Mouse (Mus musculus) midbrain, postnatal 0 days (tissue): ENCODE data around the gene Tmbim6. TPM values are rescaled to one million over a fixed set of nuclear protein-coding genes. Genes with fewer than 3 reads are reported as not detected.
A peak's percentile ranks its signal among the peaks of the same experiment; 100 is the strongest.
"Not testable (repeated sequence)": the region's sequence is repeated elsewhere in the genome, so short reads cannot be mapped to it uniquely, and the experiment has no call there.

ENCODE experiments used
- ATAC-seq: fragments of 200-750 bp; cut with Nextera tagmentation; 2 replicates; pipeline ENCODE4 v1.8.0; 2017; ENCODE audit warnings: moderate number of reproducible peaks, mild to moderate bottlenecking, moderate TSS enrichment, moderate library complexity; ENCODE audit not compliant: low FRiP score
- DNase-seq: peaks from one replicate; pipeline ENCODE4 v3.0.0-alpha.2; 2015; ENCODE audit warnings: low spot score
- H3K27ac ChIP-seq: fragments of 300-500 bp; sonication (generic); 2 replicates; pipeline ENCODE4 v1.5.1; 2014; ENCODE audit warnings: low read depth, mild to moderate bottlenecking, low read length, mixed read lengths
- H3K27me3 ChIP-seq: fragments of 300-500 bp; sonication (generic); 2 replicates; pipeline ENCODE4 v1.6.1; 2014; ENCODE audit warnings: low read length, control low read depth, mixed read lengths; ENCODE audit not compliant: insufficient read depth
- H3K36me3 ChIP-seq: fragments of 300-500 bp; sonication (generic); 2 replicates; pipeline ENCODE4 v1.6.1; 2014; ENCODE audit warnings: low read length, control low read depth, mixed read lengths; ENCODE audit not compliant: insufficient read depth
- H3K4me1 ChIP-seq: fragments of 300-500 bp; sonication (generic); 2 replicates; pipeline ENCODE4 v1.6.1; 2014; ENCODE audit warnings: mild to moderate bottlenecking, control low read depth, antibody characterized with exemption, low read length, mixed read lengths; ENCODE audit not compliant: insufficient read depth
- H3K4me2 ChIP-seq: fragments of 300-500 bp; sonication (generic); 2 replicates; pipeline ENCODE4 v1.6.1; 2014; ENCODE audit warnings: low read depth, mild to moderate bottlenecking, low read length, mixed read lengths; ENCODE audit not compliant: poor library complexity, severe bottlenecking
- H3K4me3 ChIP-seq: fragments of 300-500 bp; sonication (generic); 2 replicates; pipeline ENCODE4 v1.5.1; 2014; ENCODE audit warnings: low read depth, mild to moderate bottlenecking, low read length, moderate library complexity
- H3K9ac ChIP-seq: fragments of 300-500 bp; sonication (generic); replicated peaks from 2 replicates; pipeline ENCODE4 v1.6.1; 2014; ENCODE audit warnings: mild to moderate bottlenecking, low read length, moderate library complexity, mixed read lengths; ENCODE audit not compliant: poor library complexity, severe bottlenecking
- H3K9me3 ChIP-seq: fragments of 300-500 bp; sonication (generic); 2 replicates; pipeline ENCODE4 v1.6.1; 2016; ENCODE audit warnings: low read length, control low read depth
- CTCF ChIP-seq: IDR thresholded peaks from 2 replicates; pipeline ENCODE4 v1.5.1; 2016; ENCODE audit warnings: antibody characterized with exemption, mild to moderate bottlenecking
- WGBS: fragments of 180-500 bp; shearing (Covaris S2); extraction: QIAGEN DNeasy Blood & Tissue Kit; methylation state at CpG from one replicate; pipeline ENCODE4 v1.1.7; 2014; 5-methylcytosine and 5-hydroxymethylcytosine counted together
- polyA plus RNA-seq: library from polyadenylated mRNA; unstranded; fragments of >200 nt; fragmentation: Nextera tagmentation; extraction: Ambion mirVana; gene quantifications from 2 replicates; pipeline ENCODE4 v1.2.1, GENCODE M21; 2015
- total RNA-seq: library from RNA; depleted of rRNA; stranded (reverse); fragments of >200 nt; gene quantifications from 2 replicates; pipeline ENCODE4 v1.2.3, GENCODE M21; 2014

Tmbim6 gene
- total and polyA plus RNA-seq, 2 experiments from 2014 or later = 327 TPM

DNA sequence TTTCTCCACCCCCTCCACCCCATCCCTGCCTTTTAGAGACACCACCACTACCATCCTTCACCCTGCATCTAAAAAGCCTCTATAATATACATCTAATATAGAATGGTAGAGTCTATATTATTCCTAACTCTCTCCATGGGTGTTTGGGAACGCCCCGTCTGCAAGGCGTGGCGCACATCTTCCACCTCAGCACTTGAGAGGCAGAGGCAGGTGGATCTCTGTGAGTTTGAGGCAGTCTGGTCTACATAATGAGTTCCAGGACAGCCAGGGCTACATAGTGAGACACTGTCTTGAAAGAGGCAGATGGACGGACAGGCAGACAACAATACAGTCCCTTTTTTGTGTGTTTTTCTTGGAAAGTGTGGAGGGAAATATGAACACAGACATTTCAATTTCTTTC, 17.6 kb upstream of the Tmbim6 start:
- Histone ChIP-seq H3K4me3 (no peak overlapping the region), H3K4me1 (no peaks in the 10 kb centered on the region), H3K4me2 (no peak overlapping the region), H3K27ac (no peak overlapping the region), H3K9me3 (no peaks in the 10 kb centered on the region), H3K9ac (no peak overlapping the region), H3K27me3 (no peaks in the 10 kb centered on the region), H3K36me3 (no peaks in the 10 kb centered on the region)
- ATAC-seq (no peak), DNase-seq (no peak)
- TF ChIP-seq CTCF = no peak
- WGBS = 95% methylated on average over 5 of the region's 5 CpGs

DNA sequence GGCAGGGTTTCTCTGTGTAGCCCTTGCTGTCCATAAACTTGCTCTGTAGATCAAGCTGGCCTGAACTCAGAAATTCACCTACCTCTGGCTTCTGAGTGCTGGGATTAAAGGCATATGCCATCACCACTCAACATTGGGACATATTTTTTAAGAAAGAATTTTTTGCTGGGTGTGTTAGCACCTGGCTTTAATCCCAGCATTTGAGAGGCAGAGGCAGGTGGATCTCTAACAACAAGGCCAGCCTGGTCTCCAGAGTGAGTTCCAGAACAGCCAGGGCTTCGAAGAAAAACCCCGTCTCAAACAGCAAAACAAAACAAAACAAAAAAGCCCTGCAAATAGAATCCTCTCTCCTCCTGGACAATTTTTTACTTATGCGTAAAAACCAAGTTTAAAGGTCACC, 17.1 kb upstream of the Tmbim6 start:
- H3K4me1 ChIP-seq = no peaks in the 10 kb centered on the region
- H3K4me2 ChIP-seq = no peak overlapping the region
- no peak overlapping the region for H3K4me3 ChIP-seq
- 87% methylated on average over 3 of the region's 3 CpGs for WGBS
- H3K27ac ChIP-seq = no peak overlapping the region
- no peak for TF ChIP-seq CTCF
- H3K36me3 ChIP-seq = no peaks in the 10 kb centered on the region
- H3K9me3 ChIP-seq = no peaks in the 10 kb centered on the region
- DNase-seq = no peak
- H3K27me3 ChIP-seq = no peaks in the 10 kb centered on the region
- no peak overlapping the region for H3K9ac ChIP-seq
- no peak for ATAC-seq

DNA sequence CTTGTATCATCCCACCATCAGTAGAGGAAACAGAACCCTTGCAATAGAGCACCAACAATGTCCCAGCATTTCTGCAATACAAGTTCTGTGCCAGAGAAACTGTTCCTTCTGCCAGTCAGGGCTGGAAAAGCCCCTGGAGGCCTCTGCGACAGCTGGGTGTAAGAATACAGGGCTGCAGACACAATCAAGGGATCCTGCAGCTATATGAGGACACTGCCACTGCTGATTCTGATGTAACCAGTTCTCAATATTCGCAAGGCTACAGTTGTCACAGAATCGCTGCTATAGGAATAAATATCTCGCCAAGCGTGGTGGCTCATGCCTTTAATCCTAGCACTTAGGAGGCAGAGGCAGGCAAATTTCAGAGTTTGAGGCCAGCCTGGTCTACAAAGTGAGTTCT, 16.4 kb upstream of the Tmbim6 start:
- WGBS = 88% methylated on average over 5 of the region's 5 CpGs
- Histone ChIP-seq H3K4me2 (no peak overlapping the region), H3K9ac (no peak overlapping the region), H3K4me3 (no peak overlapping the region), H3K4me1 (no peaks in the 10 kb centered on the region), H3K36me3 (no peaks in the 10 kb centered on the region), H3K27me3 (no peaks in the 10 kb centered on the region), H3K9me3 (no peaks in the 10 kb centered on the region), H3K27ac (no peak overlapping the region)
- no peak for DNase-seq
- TF ChIP-seq CTCF = no peak
- ATAC-seq = no peak

DNA sequence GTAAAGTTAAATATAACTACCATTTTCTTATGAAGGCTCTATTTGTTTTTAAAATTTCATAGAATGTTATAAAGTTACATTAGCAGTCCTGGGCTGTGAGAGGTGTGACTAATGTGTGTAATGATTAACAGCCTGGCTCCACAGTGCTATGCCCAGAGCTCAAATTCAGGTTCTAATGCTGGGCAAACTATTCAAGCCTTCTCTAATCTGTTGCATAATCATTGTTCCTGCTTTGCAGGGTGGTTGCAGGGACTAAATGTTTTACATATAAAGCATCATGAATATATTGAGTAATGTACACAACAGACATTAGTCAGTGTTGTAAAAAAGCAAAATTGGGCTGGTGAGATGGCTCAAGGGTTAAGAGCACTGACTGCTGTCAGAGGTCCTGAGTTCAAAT, 9.8 kb upstream of the Tmbim6 start:
- ATAC-seq (no peak), DNase-seq (no peak)
- Histone ChIP-seq H3K4me3 (no peak overlapping the region), H3K9ac (no peak overlapping the region), H3K4me1 (no peaks in the 10 kb centered on the region), H3K27me3 (no peaks in the 10 kb centered on the region), H3K27ac (no peak overlapping the region), H3K36me3 (no peaks in the 10 kb centered on the region), H3K9me3 (no peaks in the 10 kb centered on the region), H3K4me2 (no peak overlapping the region)
- no peak for TF ChIP-seq CTCF

DNA sequence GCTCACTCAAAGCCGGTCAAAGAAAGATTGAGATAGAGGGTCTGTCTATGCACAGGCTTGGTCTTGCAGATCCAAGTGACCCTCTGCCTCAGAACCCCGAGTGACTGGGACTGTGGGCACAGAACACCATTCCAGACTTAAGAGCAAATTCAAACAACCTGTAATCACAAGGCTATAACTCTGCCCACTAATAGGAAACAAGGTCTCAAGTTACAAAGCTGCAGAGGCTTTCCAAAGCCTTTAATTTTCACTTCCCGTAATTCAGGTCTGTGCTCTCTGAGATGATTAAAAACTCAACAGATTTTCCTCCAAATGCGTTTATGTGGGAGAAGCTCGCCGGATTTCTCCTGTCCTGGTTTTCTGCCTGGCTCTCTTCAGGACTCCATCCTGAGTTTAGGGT, 8.6 kb upstream of the Tmbim6 start:
- whole genome bisulfite sequencing = 76% methylated on average over 6 of the region's 6 CpGs
- Histone ChIP-seq H3K27ac (no peak overlapping the region), H3K36me3 (no peaks in the 10 kb centered on the region), H3K4me1 (no peaks in the 10 kb centered on the region), H3K9me3 (no peaks in the 10 kb centered on the region), H3K4me2 (no peak overlapping the region), H3K27me3 (no peaks in the 10 kb centered on the region), H3K9ac (no peak overlapping the region), H3K4me3 (no peak overlapping the region)
- DNase-seq (no peak), ATAC-seq (no peak)
- no peak for TF ChIP-seq CTCF

DNA sequence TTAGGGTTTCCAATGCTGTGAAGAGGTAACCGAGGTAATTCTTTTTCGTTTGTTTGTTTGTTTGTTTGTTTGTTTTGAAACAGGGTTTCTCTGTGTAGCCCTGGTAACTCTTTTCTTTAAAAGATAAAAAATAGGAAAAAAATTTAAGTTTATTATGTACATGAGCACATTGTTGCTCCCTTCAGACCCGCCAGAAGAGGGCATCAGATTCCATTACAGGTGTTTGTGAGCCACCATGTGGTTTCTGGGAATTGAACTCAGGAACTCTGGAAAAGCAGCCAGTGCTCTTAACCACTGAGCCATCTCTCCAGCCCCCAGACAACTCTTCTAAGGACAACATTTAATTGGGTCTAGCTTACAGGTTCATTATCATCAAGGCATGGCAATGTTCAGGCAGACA, 6.6 kb upstream of the Tmbim6 start:
- not testable (repeated sequence) for H3K4me3 ChIP-seq, H3K9ac ChIP-seq, H3K36me3 ChIP-seq, H3K9me3 ChIP-seq, H3K4me1 ChIP-seq, H3K4me2 ChIP-seq, H3K27me3 ChIP-seq, ATAC-seq, H3K27ac ChIP-seq, DNase-seq
- TF ChIP-seq CTCF = peak; percentile 27
- 73% methylated on average over 3 of the region's 3 CpGs for WGBS

DNA sequence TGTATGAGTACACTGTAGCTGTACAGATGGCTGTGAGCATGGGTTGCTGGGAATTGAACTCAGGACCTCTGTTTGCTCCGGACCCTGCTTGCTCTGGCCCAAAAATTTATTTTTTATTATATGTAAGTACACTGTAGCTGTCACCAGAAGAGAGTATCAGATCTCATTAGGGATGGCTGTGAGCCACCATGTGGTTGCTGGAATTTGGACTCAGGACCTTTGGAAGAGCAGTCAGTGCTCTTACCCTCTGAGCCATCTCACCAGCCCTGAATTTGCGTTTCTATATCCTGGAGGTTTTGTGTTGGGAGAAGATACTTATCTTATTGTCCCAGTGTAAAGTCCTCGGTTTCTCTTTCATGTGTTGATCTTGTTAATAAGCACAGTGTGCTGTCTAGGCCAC, 5.9 kb upstream of the Tmbim6 start:
- 79% methylated on average over 3 of the region's 3 CpGs for WGBS
- no peak for ATAC-seq

More for the DNA sequence above, 5.9 kb upstream of the Tmbim6 start:
- H3K36me3 ChIP-seq = no peaks in the 10 kb centered on the region
- no peaks in the 10 kb centered on the region for H3K9me3 ChIP-seq
- H3K9ac ChIP-seq = no peak overlapping the region
- H3K4me3 ChIP-seq = no peak overlapping the region
- H3K27ac ChIP-seq = no peak overlapping the region
- no peaks in the 10 kb centered on the region for H3K4me1 ChIP-seq
- no peaks in the 10 kb centered on the region for H3K27me3 ChIP-seq
- TF ChIP-seq CTCF = no peak
- DNase-seq = no peak
- H3K4me2 ChIP-seq = no peak overlapping the region
